Mouse (Mus musculus) megakaryocyte, adult 5-6 weeks (primary cell): Measurements from ENCODE around the gene Cdh10. TPM values are rescaled to one million over a fixed set of nuclear protein-coding genes. Genes with fewer than 3 reads are reported as not detected.

ENCODE experiments used
- ATAC-seq: 2 replicates; pipeline ENCODE4 v1.8.0; 2016; ENCODE audit warnings: mild to moderate bottlenecking, inconsistent platforms; ENCODE audit not compliant: poor library complexity, severe bottlenecking
- total RNA-seq, 2 experiments: library from RNA; stranded (forward) in 1 of 2; stranded (reverse) in 1 of 2; fragments of 153-499, 151-499 nt in 1 of 2; fragments of 221-1000, 200-1000 nt in 1 of 2; gene quantifications; 2 replicates each; pipeline versions ENCODE4 v1.2.3 to v1.2.4; 2015 to 2017

The Cdh10 gene
- total RNA-seq (2015) (not detected in 2 replicates), total RNA-seq (2017) (not detected in 2 replicates)

- no peak for ATAC-seq
Observed at GRCm38 (mm10) chr15:18818185-18818973, at the start of gene Cdh10. Gene Cdh10 (plus strand): TSS chr15:18818947.

GRCm38 (mm10) chr15:18809148-18809827 lies 9.5 kb upstream of the Cdh10 start:
- no peak for ATAC-seq

- no peak for ATAC-seq
Observed at GRCm38 (mm10) chr15:18817707-18818106, 1.0 kb upstream of the Cdh10 start.

GRCm38 (mm10) chr15:18820226-18820625 lies 1.5 kb downstream of the Cdh10 start:
- ATAC-seq: no peak

- ATAC-seq: peak; percentile 90
Observed at GRCm38 (mm10) chr15:18821114-18821756, 2.5 kb downstream of the Cdh10 start.

- ATAC-seq: peak; percentile 73
Observed at GRCm38 (mm10) chr15:18823420-18823819, 4.7 kb downstream of the Cdh10 start.

- 0 out of 2 replicates have a peak, but pooled peaks have one; percentile 52 for ATAC-seq
Observed at GRCm38 (mm10) chr15:18832263-18832662, 13.5 kb downstream of the Cdh10 start.

GRCm38 (mm10) chr15:18841769-18842168 lies 23.0 kb downstream of the Cdh10 start:
- ATAC-seq: no peak

GRCm38 (mm10) chr15:18844807-18845206 lies 26.1 kb downstream of the Cdh10 start:
- no peak for ATAC-seq

- ATAC-seq: no peak
Observed at GRCm38 (mm10) chr15:18850497-18850896, 31.8 kb downstream of the Cdh10 start.

- ATAC-seq: no peak
Observed at GRCm38 (mm10) chr15:18858135-18858534, 39.4 kb downstream of the Cdh10 start.

GRCm38 (mm10) chr15:18869871-18870270 lies 51.1 kb downstream of the Cdh10 start:
- no peak for ATAC-seq

- no peak for ATAC-seq
Observed at GRCm38 (mm10) chr15:18881467-18881866, 62.7 kb downstream of the Cdh10 start.

- no peak for ATAC-seq
Observed at GRCm38 (mm10) chr15:18886673-18887072, 67.9 kb downstream of the Cdh10 start.

- ATAC-seq: no peak
Observed at GRCm38 (mm10) chr15:18888912-18889311, 70.2 kb downstream of the Cdh10 start.

GRCm38 (mm10) chr15:18890358-18890757 lies 71.6 kb downstream of the Cdh10 start:
- ATAC-seq: no peak

GRCm38 (mm10) chr15:18900776-18901175 lies 82.0 kb downstream of the Cdh10 start:
- no peak for ATAC-seq

GRCm38 (mm10) chr15:18904131-18904530 lies 85.4 kb downstream of the Cdh10 start:
- ATAC-seq: no peak

GRCm38 (mm10) chr15:18910612-18911011 lies 91.9 kb downstream of the Cdh10 start:
- no peak for ATAC-seq

- no peak for ATAC-seq
Observed at GRCm38 (mm10) chr15:18925392-18926117, 106.8 kb downstream of the Cdh10 start.

GRCm38 (mm10) chr15:18926964-18927363 lies 108.2 kb downstream of the Cdh10 start:
- no peak for ATAC-seq
